Mouse (Mus musculus) midbrain, embryonic 15.5 days (tissue): Measurements from ENCODE around the gene Gm10670. TPM values are rescaled to one million over a fixed set of nuclear protein-coding genes. Genes with fewer than 3 reads are reported as not detected.
"Not testable (repeated sequence)": the region's sequence is repeated elsewhere in the genome, so short reads cannot be mapped to it uniquely, and the experiment has no call there.

Experiments
- ATAC-seq: fragments of 200-750 bp; cut with Nextera tagmentation; replicated peaks from 2 replicates; pipeline ENCODE4 v1.8.0; 2017; ENCODE audit warnings: moderate TSS enrichment
- H3K27ac ChIP-seq: fragments of 300-500 bp; sonication (generic); 2 replicates; pipeline ENCODE4 v1.5.1; 2015; ENCODE audit warnings: mild to moderate bottlenecking, inconsistent platforms
- H3K27me3 ChIP-seq: fragments of 300-500 bp; sonication (generic); replicated peaks from 2 replicates; pipeline ENCODE4 v1.6.1; 2015; ENCODE audit warnings: inconsistent platforms
- H3K36me3 ChIP-seq: fragments of 300-500 bp; sonication (generic); replicated peaks from 2 replicates; pipeline ENCODE4 v1.6.1; 2015; ENCODE audit warnings: inconsistent platforms
- H3K4me1 ChIP-seq: fragments of 300-500 bp; sonication (generic); 2 replicates; pipeline ENCODE4 v1.6.1; 2015; ENCODE audit warnings: inconsistent platforms
- H3K4me2 ChIP-seq: fragments of 300-500 bp; sonication (generic); 2 replicates; pipeline ENCODE4 v1.6.1; 2015; ENCODE audit warnings: inconsistent platforms, mild to moderate bottlenecking, moderate library complexity
- H3K4me3 ChIP-seq: fragments of 300-500 bp; sonication (generic); 2 replicates; pipeline ENCODE4 v1.5.1; 2015; ENCODE audit warnings: mild to moderate bottlenecking, inconsistent platforms
- H3K9ac ChIP-seq: fragments of 300-500 bp; sonication (generic); 2 replicates; pipeline ENCODE4 v1.6.1; 2015; ENCODE audit warnings: mild to moderate bottlenecking, inconsistent platforms
- H3K9me3 ChIP-seq: fragments of 300-500 bp; sonication (generic); 2 replicates; pipeline ENCODE4 v1.6.1; 2016; ENCODE audit warnings: inconsistent platforms
- WGBS: fragments of 180-500 bp; shearing (Covaris S2); methylation state at CpG from one replicate; pipeline ENCODE4 v1.1.7; 2015; ENCODE audit warnings: mixed read lengths; 5-methylcytosine and 5-hydroxymethylcytosine counted together
- polyA plus RNA-seq: library from polyadenylated mRNA; unstranded; fragments of >200 nt; fragmentation: Nextera tagmentation; extraction: Ambion mirVana; gene quantifications from 2 replicates; pipeline ENCODE4 v1.2.1, GENCODE M21; 2015

Gm10670 gene
- polyA plus RNA-seq = not detected in 2 replicates

- no CpG with 5 or more reads among the region's 5 CpGs for WGBS
- H3K27ac ChIP-seq = not testable (repeated sequence)
Measured at GRCm38 (mm10) chr7:20474825-20475224, at the start of gene Gm10670. Gene Gm10670, minus strand, starts transcription at chr7:20474925.

GRCm38 (mm10) chr7:20510434-20510833 lies 35.7 kb upstream of the Gm10670 start, which contains the start of gene Vmn1r103:
Gene Vmn1r103, minus strand, starts transcription at chr7:20510534.
- H3K4me3 ChIP-seq, H3K27me3 ChIP-seq, ATAC-seq, H3K4me2 ChIP-seq, H3K4me1 ChIP-seq, H3K9ac ChIP-seq, H3K27ac ChIP-seq, H3K9me3 ChIP-seq, H3K36me3 ChIP-seq: not testable (repeated sequence)
- no CpG with 5 or more reads among the region's 3 CpGs for WGBS

More at GRCm38 (mm10) chr7:20474825-20475224, at the start of gene Gm10670:
- ATAC-seq, H3K27me3 ChIP-seq, H3K9ac ChIP-seq, H3K4me3 ChIP-seq, H3K9me3 ChIP-seq, H3K4me2 ChIP-seq, H3K4me1 ChIP-seq, H3K36me3 ChIP-seq: not testable (repeated sequence)

- H3K27ac ChIP-seq, H3K9ac ChIP-seq, H3K36me3 ChIP-seq, H3K4me3 ChIP-seq, H3K4me2 ChIP-seq, H3K4me1 ChIP-seq, H3K27me3 ChIP-seq, H3K9me3 ChIP-seq, ATAC-seq: not testable (repeated sequence)
- no CpG with 5 or more reads among the region's 2 CpGs for WGBS
Measured at GRCm38 (mm10) chr7:20442493-20442892, 32.2 kb downstream of the Gm10670 start, which contains the start of gene Vmn1r101. Gene Vmn1r101, minus strand, starts transcription at chr7:20442593.

Other genes with a start within 250 kb of the Gm10670 start
- not detected in 2 replicates for gene Gm4498, start 241.1 kb downstream of the Gm10670 start, polyA plus RNA-seq
- gene Gm5890, start 212.1 kb downstream of the Gm10670 start, polyA plus RNA-seq = not detected in 2 replicates
- not detected in 2 replicates for gene Gm4133, start 140.9 kb downstream of the Gm10670 start, polyA plus RNA-seq
- not detected in 2 replicates for gene Gm5728, start 99.5 kb downstream of the Gm10670 start, polyA plus RNA-seq
- not detected in 2 replicates for gene Vmn1r100, start 57.0 kb downstream of the Gm10670 start, polyA plus RNA-seq
- gene Vmn1r101, start 32.3 kb downstream of the Gm10670 start, polyA plus RNA-seq = not detected in 2 replicates
- gene Vmn1r103, start 35.6 kb upstream of the Gm10670 start, polyA plus RNA-seq = not detected in 2 replicates
- gene Vmn1r104, start 58.9 kb upstream of the Gm10670 start, polyA plus RNA-seq = not detected in 2 replicates
- gene Gm5726, start 70.8 kb upstream of the Gm10670 start, polyA plus RNA-seq = not detected in 2 replicates
- not detected in 2 replicates for gene Gm4141, start 101.3 kb upstream of the Gm10670 start, polyA plus RNA-seq
- not detected in 2 replicates for gene Gm4513, start 124.1 kb upstream of the Gm10670 start, polyA plus RNA-seq
- not detected in 2 replicates for gene Vmn1r107, start 194.0 kb upstream of the Gm10670 start, polyA plus RNA-seq
- not detected in 2 replicates for gene Vmn1r111, start 228.3 kb upstream of the Gm10670 start, polyA plus RNA-seq